Mouse (Mus musculus): ENCODE results near the gene Spats1.

Gene Spats1

DNA sequence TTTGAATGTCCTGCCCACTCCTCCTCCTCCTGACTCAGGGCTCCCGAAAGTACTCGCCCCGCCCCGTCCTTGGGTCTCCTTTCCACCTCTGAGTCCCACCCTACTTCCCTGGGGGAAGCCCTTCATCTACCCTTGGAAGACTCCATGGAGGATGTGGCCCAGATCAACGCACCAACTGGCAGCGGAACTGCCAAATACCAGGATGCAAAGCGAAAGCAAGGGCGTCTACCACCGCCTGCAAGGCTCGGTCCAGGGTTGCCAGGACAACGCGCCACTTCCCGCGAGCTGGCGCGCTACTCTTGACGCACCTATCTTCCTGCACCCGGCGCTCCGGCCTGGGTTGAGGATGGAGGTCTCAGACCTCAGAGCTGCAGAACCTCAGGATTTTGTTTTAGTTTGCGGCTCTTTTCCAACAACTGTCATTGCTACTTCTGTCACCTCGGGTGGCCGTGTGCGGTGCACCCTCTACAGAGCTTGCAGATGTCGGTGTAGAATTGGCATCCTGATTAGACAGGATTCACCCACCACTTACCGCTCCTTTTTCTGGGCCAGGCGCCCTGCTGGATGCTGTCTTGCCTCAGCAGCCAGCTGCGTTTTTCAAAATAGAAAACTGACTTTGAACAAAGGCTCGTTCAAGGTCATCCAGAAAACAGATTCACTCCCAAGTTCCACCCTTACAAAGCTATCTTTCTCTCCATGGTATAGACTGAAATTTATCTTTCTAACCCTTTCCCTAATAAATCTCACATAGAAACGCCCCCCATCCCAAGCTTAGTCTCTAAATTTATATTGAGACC is at the start of gene Spats1:
Spats1 (minus strand) TSS at position 747 of the 797 bp plus-strand sequence.
- peak; percentile 80 for DNase-seq (ENCODE audit: low spot score)

DNA sequence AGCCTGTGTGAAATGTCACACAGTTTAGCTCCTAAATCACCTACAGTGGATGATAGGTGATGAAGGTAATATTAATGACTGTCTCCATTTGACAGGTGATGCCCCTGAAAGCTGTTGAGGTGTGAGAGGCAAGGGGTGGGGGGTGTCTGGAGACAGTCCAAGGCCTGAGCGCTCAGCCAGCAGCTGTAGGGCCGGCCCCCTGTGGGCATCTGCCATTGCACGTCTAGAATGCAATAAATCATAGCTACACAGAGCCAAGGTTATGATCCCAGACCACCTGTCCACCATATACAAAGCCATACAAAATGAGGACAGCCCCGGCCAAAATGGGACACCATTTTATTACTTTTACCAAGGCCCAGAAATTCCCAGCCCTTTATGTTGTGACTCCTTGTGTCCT is 49.7 kb upstream of the Spats1 start:
- DNase-seq (ENCODE audit: low spot score), result no peak

DNA sequence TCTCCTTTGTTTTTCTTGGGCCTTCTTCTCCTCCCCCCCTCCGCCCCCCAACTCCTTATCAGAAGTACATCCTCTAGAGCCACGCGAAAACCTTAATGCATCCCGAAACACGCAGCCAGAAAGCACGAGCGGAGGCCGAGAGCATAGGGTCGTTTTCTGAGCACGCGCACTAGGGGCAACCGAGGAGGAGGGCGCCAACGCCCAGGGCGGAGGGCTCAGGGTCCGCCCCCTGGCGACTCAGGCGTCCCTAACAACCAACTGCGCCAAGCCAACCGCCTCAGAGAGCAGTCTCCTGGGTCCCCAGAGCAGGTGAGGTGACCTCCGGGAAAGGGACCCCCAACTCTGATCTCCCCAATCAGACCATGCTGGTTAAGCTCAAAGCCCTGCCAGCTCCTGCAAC is 48.0 kb upstream of the Spats1 start, which contains the start of gene Tcte1:
Tcte1 (plus strand) TSS at position 172 of the 400 bp plus-strand sequence.
- DNase-seq (ENCODE audit: low spot score), result no peak

DNA sequence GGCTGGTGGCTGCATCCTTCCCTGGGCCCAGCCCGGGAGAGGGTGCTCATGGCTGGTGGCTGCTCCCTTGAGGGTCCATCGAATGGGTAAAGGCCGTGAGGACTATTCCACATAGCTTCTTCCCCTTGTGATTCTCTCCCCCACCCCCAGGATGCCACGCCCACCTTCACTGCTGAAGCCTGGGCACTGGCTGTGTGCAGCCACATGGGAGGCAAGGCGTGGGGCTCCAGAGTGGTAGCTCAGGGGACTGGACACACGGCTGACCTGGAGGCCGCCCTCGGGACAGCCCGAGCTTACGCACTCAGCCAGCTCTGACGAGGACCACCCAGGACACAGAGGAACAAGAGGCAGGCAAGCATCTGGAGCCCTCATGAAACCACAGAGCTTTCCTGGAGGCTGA is 44.9 kb upstream of the Spats1 start:
- no peak for DNase-seq (ENCODE audit: low spot score)

DNA sequence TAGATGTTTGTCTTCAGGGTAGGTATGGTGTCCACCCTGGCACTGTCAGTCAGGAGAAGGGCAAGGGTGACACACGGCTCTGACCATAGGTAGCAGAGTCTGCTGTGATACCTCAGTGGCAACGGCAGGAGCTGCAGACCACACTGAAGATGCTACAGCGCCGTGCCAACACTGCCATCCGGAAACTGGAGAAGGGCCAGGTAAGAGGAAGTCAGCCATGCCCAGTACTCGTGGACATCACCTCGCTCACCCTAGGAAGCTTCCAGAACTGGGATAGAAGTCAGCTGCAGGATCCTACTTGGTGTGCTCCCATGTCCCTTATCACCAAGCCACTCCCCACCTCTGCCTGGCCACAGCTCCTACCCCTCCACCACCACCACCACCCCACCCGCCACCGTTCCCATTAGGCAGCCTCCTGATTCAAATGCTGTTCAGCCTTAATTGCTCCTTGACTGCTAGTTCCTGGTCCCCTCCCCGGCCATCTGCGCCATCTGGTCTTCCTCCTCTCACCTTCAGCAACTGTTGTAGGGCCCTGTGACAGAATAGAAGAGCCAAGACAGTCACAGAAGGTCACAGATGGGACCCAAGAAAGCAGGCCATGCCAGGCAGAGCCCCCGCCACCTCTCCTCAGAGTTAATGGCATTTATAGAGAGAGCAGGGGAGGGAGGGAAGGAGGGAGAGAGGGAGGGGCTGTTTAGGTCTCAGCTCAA is 43.7 kb upstream of the Spats1 start:
- no peak for DNase-seq (ENCODE audit: low spot score)

DNA sequence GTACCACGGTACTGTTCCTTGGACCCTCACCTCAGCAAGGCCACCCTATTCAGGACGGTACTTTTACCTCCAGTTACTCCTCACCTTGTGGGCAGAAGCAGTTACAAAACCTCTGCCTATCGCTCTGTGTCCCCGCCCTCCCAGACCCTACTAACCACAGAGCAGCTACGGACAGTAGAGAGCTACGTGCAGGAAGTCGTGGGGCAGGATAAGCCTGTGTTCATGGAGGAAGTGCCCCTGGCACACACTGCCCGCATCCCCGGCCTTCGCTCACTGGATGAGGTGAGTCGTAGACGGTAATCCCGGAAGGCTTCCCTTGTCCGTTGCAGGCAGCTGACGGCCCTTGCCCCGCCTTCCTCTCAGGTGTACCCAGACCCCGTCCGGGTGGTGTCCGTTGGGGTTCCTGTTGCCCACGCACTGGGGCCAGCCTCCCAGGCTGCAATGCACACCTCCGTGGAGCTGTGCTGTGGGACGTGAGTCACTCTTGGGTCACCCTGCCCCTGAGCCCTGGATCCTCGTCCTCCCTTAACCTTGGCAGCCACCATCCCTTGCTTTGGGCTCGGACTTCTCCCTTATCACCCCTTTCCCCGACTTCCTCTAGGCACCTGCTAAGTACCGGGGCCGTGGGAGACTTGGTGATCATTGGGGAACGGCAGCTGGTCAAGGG is 42.5 kb upstream of the Spats1 start:
- no peak for DNase-seq (ENCODE audit: low spot score)

DNA sequence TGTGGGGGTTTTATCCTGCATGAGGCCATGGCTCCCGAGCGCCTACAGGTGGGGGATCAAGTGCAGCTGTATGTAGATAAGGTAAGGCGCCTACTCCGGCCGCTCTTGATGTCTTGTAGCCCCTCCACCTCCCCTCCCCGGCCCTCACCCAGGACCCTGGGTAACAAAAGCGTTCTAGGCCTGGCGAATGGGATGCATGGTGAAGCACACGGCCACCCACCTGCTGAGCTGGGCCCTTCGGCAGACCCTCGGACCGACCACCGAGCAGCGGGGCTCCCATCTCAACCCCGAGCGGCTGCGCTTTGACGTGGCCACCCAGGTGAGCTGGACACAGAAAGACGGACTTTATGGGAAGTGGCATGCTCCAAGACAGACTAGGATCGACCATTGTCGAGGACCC is 41.9 kb upstream of the Spats1 start:
- DNase-seq (ENCODE audit: low spot score), result no peak

DNA sequence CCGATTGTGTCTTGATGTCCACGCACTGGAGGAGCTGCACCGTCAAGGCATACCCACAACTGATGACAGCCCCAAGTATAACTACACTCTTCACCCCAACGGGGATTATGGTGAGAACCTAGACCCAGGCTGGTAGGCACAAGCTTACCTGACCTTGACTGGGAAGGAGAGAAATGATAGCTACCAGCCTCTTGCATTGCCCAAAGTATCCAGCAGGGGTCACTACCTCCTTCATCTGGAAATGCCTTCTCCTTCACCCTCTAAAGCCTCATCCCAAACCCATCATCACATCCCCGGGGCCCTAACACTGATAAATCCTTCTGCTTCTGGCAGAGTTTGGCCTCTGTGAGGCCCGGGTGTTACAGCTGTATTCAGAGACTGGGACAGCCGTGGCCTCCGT is 41.3 kb upstream of the Spats1 start:
- peak; percentile 90 for DNase-seq (ENCODE audit: low spot score)

DNA sequence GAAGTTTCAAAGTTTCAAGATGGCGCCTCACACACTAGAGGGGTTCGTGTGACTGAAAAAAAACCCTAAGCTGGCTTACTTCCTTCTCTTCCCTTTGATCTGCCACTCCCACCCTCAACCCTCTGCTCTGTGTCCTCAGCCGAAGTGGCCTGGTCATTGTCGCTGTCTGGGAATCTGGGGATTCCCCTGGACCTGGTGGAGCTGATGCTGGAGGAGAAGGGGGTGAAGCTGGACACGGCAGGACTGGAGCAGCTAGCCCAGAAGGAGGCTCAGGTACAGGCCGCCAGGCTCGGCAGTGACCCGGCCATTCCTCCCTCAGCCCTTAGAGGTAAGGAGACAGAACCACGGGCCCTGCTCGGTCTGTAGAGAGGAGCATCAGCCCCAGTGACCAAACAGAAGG is 40.6 kb upstream of the Spats1 start:
- no peak for DNase-seq (ENCODE audit: low spot score)

DNA sequence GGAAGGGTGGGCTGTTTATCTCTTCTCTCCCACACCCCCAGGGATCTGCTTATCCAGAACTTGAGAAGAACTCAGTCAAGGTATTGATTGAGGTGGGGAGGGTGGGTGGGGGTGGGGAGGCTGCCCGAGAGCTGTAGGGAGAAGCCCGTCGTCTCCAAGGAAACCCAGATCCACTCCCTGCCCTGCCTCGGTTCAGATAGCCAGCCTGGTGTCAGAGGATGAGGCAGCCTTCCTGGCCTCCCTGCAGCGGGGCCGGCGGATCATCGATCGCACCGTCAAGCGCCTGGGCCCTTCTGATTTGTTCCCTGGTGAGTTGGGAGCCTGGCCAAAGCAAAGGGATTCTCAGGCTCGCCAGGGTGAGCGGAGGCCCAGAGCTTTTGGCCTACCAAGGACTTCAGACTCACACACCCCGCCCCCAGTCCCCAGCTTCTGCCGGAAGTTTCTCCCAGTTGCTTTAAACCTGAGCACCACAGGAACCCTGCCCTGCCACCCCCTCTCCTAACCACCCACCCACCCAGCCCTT is 40.0 kb upstream of the Spats1 start:
- DNase-seq (ENCODE audit: low spot score), result no peak

DNA sequence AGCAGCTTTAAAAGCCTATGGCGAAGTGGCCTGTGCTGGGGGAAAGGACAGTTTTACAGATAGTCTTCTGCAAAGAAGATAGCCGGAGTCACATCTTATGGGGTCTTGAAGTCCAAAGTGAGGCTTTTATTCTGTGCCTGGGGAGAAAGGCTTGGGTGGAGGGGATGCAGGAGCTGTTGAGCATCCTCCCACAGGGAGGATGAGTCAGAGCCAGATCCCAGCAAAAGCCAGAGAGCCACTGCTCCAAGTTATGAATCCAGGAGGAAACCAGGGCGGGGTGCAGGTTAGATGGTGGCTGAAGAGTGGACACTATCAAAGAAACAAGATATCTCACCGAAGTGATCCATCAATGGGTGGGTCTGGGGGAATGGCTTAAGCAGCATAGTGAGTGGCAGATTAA is 36.5 kb upstream of the Spats1 start:
- no peak for DNase-seq (ENCODE audit: low spot score)

DNA sequence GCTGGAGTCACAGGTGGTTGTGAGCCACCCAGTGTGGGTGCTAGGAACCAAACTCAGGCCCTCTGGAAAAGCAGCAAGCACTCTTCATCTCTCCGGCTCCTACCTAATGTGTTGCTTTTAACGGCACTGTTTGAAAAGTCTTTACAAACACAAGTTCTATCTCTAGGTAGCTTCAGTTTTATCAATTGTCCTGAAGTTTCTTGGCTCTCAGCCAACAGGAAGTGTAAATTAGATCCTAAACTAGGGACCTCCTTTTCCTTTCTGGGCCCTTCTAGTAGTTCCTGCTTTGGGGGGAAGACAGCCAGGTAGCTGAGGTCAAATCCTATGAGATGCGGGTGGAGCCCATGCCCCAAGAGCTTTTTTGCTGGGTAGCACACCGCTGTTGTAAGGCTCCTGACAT is 35.7 kb upstream of the Spats1 start:
- DNase-seq (ENCODE audit: low spot score), result no peak

DNA sequence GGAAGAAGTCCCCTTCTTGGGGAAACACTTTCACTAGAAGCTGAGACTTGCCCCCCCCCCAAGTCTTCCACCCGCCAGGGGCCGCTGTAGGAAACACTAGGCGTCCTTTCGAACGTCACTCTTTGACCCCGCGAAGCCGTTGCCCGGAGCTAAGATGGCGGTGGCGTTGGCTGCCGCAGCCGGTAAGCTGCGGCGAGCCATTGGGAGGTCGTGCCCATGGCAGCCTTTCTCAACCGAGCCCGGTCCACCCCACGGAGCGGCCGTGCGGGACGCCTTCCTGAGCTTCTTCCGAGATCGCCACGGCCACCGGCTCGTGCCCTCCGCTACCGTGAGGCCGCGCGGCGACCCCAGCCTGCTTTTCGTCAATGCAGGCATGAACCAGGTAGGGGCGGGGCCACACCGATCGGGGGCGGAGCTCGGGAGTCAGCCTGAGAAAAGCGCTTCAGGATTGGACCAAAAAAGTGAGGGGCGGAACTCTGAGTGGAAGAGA is 31.5 kb upstream of the Spats1 start, which contains the start of gene Aars2:
Aars2 (plus strand) TSS at position 142 of the 490 bp plus-strand sequence.
- DNase-seq (ENCODE audit: low spot score), result peak; percentile 98

DNA sequence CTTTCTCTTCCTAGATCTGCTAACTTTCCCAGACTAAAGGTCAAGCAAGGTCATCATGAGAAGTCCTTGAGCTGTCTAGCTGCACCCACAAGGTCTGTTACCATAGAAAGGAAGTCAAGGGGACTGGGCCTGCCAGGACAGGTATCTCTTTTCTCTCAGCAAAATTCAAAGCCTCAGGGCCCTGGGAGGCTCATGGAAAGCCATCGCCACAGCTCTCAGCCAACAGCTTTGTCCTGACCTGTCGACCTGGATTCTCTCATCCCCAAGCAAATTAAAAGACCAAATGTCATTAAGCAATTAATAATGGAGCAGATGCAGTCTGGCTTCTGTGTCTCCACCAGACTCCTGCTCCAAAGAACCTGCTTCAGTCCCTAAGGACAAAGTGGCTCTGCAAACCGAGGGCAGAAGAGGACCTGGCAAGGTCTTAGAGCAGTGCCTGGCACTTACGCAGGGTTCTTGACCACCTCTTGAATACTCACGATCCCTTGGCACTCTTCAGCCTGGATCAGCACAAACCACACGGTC is 30.8 kb upstream of the Spats1 start:
- DNase-seq (ENCODE audit: low spot score), result no peak

DNA sequence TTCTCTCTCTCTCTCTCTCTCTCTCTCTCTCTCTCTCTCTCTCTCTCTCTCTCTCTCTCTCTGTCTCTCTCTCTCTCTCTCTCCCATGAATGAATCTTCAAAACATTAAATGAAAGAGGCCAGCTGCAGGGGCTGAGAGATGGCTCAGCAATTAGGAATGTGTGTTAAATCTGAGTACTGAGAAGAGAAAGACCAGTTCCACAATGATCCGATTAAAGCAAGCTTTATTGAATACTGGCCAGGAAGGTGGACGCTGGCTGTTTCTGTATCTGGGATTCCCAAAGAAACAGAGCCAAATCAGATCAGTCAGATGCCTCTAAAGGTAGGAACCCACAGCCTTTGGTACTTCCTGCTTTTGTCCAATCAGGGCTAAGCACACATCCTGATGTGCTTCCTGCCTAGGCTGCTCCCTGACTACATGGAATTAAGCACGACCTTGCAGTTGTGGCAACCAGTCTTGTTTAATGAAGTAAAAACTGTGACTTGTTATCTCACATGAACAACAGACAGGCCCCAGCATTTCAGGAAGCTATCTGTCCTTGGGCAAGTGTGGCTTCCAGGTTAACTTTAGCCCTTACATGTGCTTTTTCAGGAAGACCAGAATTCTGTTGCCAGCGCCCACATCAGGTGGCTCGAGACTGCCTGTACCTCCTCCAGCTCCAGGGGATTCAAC is 28.2 kb upstream of the Spats1 start:
- no peak for DNase-seq (ENCODE audit: low spot score)

DNA sequence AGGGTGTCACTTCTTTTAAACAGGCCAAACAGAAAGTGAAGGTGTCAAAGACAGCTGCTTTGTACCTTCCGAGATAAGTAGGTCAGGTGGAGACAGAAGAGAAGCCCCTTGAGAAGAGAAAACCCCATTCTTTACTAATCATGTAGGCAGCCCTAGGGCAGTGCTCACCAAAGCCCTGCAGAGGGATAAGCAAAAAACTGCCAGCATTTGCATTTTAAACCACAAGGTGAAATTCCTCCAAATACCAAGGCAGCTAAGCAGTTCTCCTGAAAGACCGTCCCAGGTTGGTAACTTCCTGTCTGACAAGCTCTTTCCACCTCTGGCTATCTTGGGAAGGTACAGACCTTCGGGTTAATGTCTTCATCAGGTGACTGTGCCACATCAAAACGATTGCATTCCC is 27.1 kb upstream of the Spats1 start:
- no peak for DNase-seq (ENCODE audit: low spot score)

DNA sequence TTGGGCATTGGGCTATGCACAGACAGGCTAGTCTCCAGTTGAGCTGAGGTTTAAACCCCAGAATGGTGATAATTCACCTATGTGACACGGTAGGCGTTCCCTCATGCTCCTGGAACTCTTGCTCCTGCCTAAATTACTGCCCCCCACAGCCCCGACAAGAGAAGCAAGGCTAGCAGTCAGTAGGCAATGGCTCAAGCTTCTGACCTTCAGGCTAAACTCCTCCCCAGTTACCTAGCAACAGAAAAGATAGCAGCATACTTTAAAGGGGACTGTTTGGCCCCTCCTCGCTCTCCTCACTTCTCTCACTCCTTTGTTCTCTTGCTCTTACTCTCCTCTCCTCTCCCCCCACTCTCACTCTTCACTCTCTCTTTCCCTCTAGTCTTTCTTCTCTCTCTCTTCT is 25.8 kb upstream of the Spats1 start:
- no peak for DNase-seq (ENCODE audit: low spot score)

DNA sequence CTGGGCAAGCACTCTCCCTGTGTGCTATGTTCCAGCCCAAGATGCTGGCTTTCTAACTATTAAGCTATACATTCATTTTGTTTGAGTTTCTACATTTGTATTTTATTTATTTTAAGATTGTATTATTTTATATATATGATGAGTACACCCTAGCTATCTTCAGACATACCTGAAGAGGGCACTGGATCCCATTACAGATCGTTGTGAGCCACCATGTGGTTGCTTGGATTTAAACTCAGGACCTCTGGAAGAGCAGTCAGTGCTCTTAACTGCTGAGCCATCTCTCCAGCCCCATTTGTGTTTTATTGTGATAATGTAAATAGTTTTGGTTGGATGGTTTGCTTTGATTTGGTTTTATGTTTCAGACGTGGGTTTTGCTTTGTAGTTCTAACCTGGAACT is 24.3 kb upstream of the Spats1 start:
- DNase-seq (ENCODE audit: low spot score), result no peak

DNA sequence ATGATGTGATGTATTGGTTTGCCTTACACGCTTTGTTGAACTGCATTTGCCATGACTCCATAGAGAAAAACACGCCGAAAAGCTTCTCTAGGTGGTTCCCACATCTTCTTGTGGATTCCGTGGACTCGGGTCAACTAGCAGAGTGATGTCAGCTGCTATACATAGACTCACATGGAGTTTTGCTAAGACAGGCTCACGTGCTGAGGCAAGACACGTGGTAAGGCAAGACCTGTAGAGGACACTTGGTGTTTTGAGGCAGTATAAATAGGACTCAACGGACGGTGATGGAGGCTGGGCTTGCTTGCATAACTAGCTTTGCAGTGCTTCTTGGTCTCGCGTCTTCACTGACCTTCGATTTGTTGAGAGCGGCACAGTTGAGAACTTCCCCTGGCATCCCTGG is 23.2 kb upstream of the Spats1 start:
- DNase-seq (ENCODE audit: low spot score), result no peak

DNA sequence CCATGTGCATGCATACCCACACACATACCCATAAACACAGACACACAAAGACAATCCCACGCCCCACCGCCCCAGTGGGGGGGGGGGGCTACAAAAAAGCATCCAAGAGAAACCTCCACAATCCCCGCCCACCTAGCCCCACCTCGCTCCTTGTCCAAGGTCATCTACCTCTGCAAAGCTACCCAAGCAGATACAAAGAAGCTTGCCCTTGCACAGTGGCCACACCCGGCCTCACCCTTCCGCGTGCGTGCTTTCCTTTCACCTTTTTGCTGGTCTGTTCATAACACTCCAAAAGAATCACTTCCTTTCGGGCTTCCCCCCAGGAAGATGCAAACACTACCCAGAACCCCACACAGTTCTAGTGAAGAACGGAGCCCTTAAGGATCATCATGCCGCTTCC is 20.2 kb upstream of the Spats1 start:
- no peak for DNase-seq (ENCODE audit: low spot score)

DNA sequence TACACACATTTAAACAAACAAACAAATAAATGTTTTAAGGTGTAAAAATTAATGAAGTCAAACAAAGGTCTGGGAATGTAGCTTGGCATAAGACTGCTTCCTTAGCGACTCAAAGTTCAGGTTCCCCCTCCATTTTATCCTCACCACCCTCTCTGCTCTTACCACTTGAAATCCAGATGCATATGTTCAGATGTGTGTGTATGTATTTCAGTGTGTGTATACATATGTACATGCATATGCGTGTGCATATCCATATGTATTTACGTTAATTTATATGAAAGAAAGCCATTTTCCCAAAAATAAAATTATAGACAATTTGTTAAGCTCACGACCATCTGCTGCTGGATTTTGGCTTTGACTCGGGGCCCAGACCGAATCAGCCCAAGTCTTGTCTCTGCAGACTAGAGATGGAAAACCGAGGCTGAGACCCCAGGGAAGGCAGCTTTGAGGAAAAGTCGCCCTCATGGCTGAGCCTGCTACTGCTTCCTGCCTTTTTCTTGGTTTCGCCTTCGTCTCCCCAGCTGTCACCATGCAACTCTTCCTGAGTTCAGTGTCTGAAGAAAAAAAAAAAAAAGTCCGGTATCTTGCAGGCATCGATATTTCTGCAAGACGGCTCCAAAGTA is 15.4 kb upstream of the Spats1 start:
- no peak for DNase-seq (ENCODE audit: low spot score)
